Mouse (Mus musculus) c-Kit-positive CD71-positive TER-119-negative erythroid progenitor cells, embryonic 14.5 days (primary cell): ENCODE measurements at regions not wholly inside any gene's neighbourhood (a gene's known extent, or its start where the extent isn't known, plus 50 kb on each side); places are given as distances from the start of the nearest gene placed in this dataset.

Experiments
- DNase-seq: peaks from one replicate; pipeline ENCODE4 v3.0.0-alpha.2; 2013; ENCODE audit warnings: low read depth

DNA sequence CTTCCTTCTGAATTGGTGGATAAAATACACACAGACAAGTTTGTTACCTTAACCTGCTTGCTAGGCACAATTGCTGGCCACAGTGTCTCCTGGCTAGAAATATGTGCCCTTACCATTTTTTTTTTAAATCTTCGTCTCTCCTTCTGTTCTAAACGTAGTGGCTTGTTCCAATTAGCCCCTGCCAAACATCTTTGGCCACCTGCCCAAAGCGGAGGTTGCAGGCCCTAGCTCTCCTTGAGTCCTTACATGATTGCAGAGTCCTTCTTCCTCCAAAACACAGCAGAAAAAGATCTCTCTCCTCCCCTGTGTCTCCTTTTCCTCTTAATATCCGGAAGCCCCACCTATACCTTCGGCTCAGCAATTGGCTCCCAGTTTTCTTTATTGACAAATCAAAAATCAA lies 986.8 kb downstream of the Robo2 start:
- no peak for DNase-seq

DNA sequence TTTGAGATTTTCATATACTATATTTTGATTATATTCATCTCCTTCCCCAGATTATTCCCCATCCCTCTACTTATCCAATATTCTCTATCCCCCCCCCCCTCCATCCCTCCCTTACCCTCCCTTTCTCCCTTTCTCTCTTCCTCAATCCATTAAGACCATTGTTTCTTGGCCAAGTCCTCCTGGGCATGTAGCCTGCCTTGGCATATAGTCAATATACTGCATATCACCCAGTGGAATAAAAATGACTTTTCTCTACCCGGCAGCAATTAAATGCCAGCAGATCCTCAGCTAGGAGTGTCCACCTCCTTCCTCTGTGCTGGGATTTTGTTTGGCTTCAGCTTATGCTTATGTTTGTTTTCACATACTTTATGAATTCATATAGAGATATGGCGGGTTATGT lies 987.3 kb downstream of the Robo2 start:
- no peak for DNase-seq

DNA sequence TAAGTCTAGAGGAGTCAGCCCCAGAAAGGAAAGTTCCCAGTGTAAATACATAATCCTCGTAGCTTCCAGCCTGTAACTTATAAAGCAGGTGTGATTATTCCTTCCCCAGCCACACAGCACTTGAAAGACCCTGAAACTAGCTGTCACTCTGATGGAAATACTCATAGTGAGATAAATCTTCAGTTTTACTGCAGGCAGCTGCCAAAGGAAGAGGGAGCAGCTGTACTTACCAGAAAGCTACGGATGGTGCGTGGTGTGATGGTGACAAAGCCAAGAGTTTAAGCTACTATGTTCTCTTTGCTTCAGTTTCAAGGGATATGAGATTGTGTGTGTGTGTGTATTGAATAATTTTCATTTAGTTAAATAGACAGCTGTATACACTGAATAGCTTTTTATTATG lies 1007.1 kb downstream of the Robo2 start:
- DNase-seq, result no peak

DNA sequence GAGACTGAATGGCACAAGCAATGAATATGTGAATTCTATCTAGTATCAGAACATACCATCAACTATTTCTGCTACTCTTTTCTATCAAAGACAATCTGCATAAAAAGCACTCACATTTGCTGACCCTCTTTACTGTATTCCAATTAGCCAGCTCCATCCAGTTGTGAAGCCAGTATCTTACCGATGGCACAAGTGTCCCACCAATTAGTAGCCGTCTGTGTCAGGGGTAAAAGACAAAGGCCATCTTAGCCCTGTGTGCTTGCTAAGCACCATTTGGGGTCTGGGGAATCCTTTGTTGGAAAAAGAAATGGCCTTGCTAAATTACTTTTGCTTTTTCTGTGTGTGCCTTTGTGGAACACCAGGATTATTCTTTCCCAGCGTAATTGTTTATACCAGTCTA lies 1007.5 kb downstream of the Robo2 start:
- no peak for DNase-seq

DNA sequence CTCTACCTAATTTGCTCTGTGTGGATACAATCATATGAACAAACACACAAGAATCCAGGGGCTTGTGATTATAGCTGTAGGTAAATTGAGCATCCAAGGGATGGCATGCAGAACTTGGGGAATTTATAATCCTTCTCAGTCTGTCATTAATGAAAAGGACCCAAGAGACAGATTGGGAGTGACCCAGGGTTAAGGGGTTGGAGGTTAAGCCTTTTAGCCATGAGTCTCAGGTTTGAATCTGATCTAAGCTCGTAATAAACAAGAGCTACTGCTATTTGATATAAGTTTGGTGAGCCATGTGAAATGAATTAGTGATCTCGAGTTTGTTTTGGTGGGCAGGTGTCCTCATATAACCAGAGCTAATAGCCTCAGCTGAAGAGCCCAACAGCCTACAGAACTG lies 1032.6 kb downstream of the Robo2 start:
- DNase-seq, result no peak

DNA sequence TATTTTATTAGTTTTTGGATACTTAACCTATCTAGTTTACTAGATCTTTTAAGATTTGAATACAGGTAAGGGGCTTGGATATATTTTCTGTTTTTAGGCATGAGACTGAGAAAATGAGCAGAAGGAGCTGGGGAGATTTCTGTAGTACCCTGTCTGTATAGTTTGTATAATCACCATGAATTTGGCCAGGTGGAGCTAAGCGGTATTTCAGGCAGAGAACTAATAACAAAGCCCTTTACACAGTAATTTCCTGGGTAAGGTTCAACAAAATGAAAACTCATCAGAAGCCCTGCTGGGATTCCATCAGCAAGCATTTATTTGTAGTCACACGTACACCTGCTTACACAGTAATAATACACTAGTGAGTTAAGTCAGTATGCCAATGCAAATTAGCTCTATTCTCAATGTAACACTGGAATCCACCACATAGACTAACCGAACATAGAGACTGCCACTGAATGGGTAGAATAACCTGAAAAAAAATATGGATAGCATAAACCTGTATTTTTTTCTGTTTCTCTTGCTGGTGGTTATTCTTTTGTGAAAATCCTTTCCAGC lies 1036.9 kb downstream of the Robo2 start:
- no peak for DNase-seq

DNA sequence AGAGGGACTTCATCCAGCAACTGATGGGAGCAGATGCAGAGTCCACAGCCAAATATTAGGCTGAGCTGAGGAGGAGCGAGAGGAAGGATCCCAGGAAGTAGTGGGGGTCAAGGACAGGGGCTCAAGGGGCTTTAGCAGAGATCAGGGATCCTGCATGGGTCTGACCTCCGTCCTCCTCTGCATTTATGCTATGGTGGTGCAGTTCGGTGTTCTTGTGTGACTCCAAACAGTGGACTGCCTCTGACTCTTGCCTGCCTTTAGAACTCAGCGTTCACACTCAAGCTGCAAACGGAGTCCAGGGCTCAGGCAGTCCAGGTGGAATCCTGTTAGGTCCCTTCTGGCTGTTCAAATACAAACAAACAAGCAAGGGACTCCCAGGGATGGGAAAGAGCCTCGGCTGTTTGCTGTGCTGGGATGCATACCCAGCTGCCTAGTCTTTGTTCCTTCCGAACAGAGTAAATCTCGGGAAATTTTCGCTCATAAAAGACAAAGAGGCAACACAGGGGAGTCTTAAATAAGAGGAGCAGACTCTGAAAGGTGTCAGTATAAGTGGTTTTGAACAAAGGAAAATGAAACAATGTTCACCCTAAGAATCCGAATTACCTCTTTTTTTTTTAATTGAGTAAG lies 1042.9 kb downstream of the Robo2 start:
- DNase-seq, result no peak

DNA sequence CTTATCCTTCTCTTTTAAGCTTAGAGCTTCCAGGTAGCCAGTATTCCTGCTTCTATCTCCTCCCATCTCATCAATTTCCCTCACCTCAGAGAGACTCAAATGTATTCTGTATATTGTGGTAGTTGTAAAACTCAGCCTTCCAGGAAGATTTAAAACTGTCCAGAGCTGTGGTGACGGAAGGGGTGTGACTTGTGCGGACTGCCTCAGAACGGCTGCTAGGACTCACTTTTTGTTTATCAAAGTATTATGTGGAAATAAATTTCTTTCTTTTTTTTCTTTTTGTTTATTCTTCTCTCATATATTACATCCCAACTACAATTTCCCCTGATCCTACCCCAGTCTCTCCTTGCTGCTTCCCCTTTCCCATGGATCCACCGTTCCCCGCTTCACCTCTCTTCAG lies 1043.7 kb downstream of the Robo2 start:
- no peak for DNase-seq

- DNase-seq, result no peak
Observed at GRCm38 (mm10) chr16:73367226-73367840, 1044.3 kb downstream of the Robo2 start.

GRCm38 (mm10) chr16:73350698-73351097 lies 1042.6 kb downstream of the Robo1 start:
- no peak for DNase-seq

DNA sequence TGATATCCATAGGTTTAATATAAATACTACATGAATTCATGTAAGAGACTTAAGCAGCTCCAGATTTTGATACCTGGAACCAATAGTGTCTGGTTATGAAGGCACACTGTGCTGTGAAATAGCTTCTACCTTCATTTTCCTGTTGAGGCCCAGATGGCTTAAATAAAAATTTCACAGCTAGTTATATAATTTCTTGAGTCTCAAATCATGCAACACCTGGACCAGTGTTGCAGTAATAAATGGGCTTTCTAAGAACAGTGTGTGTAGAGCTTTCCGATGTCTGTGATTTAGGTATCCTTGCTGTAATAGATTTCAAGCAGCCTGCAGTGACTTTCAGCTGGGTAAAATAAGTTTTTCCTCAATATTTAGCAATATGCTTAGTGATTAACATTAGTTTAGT lies 1035.8 kb downstream of the Robo1 start:
- DNase-seq, result no peak

- DNase-seq, result no peak
Observed at GRCm38 (mm10) chr16:73343531-73343930, 1035.4 kb downstream of the Robo1 start.

DNA sequence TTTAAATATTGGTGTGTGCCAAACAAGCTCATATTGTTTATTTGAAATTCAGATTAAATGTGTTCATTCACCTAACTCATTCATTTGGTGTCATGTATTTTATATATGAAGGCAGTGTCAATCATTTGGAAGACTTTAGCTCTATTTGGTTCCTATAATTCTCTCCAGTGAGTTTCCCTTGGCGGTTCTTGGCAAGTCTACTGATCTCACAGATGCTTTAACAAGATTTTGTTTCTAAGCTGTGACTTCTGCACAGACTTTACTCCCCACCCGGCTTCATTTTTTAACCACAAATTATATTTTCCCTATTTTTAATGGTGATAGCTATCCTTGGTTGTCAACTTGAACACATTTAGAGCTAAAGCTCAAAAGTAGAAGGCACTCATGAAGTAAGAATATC lies 1009.5 kb downstream of the Robo1 start:
- DNase-seq, result no peak

- DNase-seq, result no peak
Observed at GRCm38 (mm10) chr16:73310096-73310495, 1002.0 kb downstream of the Robo1 start.

DNA sequence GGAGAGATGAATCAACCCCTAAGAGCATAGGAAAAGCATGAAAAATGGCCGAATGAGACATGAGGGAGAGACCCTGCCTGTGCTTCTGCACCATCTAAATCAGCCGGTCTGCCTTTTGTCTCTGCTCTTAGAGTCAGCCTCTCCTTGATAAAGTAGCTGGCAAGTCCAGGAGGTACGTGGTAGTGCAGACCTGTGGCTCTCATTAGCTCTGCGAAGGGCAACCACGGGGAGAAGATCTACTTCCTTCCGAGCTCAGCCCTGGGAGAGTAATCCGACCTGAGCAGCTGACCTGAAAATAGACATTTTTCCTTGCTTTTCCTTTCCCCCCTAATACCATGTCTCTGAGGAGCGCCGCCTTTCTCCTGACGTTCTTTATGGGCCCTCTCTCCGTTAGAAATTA lies 971.8 kb downstream of the Robo1 start:
- no peak for DNase-seq

GRCm38 (mm10) chr16:73259691-73260090 lies 951.6 kb downstream of the Robo1 start:
- DNase-seq, result no peak

- DNase-seq, result no peak
Observed at GRCm38 (mm10) chr16:73259283-73259682, 951.2 kb downstream of the Robo1 start.

- DNase-seq, result no peak
Observed at GRCm38 (mm10) chr16:73245073-73245590, 937.0 kb downstream of the Robo1 start.

DNA sequence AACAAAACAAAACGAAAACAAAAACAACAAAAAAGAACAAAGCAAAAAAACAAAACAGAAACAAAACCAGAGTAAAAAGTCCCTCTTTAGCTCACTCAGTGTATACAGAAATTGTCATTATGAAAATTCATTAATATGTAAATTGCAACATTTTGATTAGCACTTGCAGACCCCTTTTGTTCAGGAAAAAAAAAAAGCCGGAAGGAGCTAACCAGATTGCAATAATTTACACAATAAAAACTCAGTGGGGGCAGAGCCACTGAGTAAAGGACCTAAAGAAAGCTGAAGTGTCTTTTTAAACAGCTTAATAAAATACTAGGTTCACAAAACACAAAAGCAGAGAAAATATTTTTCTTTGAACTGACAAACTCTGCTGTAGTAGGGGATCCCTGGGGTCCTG lies 922.5 kb downstream of the Robo1 start:
- DNase-seq, result no peak

DNA sequence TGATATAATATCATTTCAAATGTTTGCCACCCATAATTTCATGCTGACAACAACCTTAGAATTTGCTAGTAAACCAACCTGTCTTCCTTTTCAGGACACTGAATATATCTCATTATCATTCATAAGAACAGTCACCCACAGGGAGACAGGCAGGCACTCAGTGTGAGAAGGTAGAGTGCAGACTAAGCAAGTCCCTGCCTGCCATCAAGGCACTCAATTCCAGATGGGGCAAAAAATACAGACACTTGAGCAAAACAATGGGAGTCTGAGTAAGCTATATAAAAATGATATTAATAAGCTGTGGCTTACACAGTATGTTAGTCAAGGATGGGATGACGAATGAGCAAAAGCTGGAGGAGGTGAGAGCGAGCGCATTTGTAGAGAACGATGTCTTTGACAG lies 909.4 kb downstream of the Robo1 start:
- no peak for DNase-seq

DNA sequence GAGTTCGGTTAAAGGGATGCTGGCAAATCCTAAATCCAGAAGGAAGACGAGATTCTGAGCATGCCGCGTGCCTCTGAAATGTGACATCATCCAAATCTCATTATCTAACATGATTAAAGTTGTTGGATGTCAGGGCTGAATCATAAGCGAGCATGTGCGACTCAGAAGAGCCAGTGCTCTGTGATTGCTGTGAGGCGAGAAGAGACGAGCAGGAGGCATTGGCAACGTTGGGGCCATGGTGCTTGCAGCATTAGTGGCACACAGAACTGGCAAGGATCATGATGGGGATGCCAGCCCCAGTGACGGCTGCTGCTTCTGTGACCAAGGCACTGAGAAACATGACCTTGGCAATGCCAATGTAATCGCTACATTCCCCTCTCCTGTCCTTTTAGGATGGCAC lies 895.4 kb downstream of the Robo1 start:
- no peak for DNase-seq

GRCm38 (mm10) chr16:73200991-73201390 lies 892.9 kb downstream of the Robo1 start:
- no peak for DNase-seq

GRCm38 (mm10) chr16:73182776-73183175 lies 874.7 kb downstream of the Robo1 start:
- no peak for DNase-seq

DNA sequence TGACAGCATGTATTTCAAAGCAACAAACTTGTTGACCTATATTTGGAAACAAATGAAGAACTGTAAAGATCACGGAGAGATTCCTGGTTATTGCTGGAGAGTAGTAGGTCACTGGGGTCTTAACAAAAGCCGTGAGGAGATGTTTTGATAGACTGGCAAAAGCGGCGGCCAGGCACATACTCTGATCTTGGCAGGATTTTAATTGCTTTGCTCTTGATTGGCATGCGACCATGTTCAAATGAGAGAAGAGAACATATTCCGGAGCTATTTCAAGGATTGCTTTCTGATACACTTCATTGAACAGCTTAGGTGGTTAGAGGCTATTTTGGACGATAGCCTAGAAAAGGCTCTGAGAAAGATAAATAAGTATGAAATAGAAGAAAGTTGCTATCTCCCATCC lies 874.2 kb downstream of the Robo1 start:
- DNase-seq, result no peak
